Mouse (Mus musculus) forebrain, embryonic 10.5 days (tissue): Measurements from ENCODE around the gene Mrpl9. TPM values are rescaled to one million over a fixed set of nuclear protein-coding genes. Genes with fewer than 3 reads are reported as not detected.

Source experiments
- DNase-seq: peaks from one replicate; pipeline ENCODE4 v3.0.0-alpha.2; 2017; ENCODE audit warnings: low spot score; ENCODE audit errors: extremely low spot score
- H3K27ac ChIP-seq: fragments of 300-500 bp; sonication (generic); 2 replicates; pipeline ENCODE4 v1.5.1; 2016; ENCODE audit warnings: mild to moderate bottlenecking
- H3K27me3 ChIP-seq: fragments of 300-500 bp; sonication (generic); 2 replicates; pipeline ENCODE4 v1.6.1; 2016; ENCODE audit warnings: mild to moderate bottlenecking; ENCODE audit not compliant: poor library complexity, severe bottlenecking
- H3K36me3 ChIP-seq: fragments of 300-500 bp; sonication (generic); replicated peaks from 2 replicates; pipeline ENCODE4 v1.6.1; 2016; ENCODE audit warnings: mild to moderate bottlenecking, moderate library complexity
- H3K4me1 ChIP-seq: fragments of 300-500 bp; sonication (generic); 2 replicates; pipeline ENCODE4 v1.6.1; 2016
- H3K4me3 ChIP-seq: fragments of 300-500 bp; sonication (generic); 2 replicates; pipeline ENCODE4 v1.5.1; 2016; ENCODE audit warnings: mild to moderate bottlenecking, moderate library complexity
- H3K9me3 ChIP-seq: fragments of 300-500 bp; sonication (generic); 2 replicates; pipeline ENCODE4 v1.6.1; 2016; ENCODE audit warnings: mild to moderate bottlenecking, moderate library complexity
- WGBS: fragments of 180-500 bp; shearing (Covaris S2); methylation state at CpG from one replicate; pipeline ENCODE4 v1.1.7; 2016; 5-methylcytosine and 5-hydroxymethylcytosine counted together
- polyA plus RNA-seq: library from polyadenylated mRNA; unstranded; fragments of >200 nt; fragmentation: Nextera tagmentation; extraction: Ambion mirVana; gene quantifications from 2 replicates; pipeline ENCODE4 v1.2.1, GENCODE M21; 2016

Mrpl9 gene
- 70.9 and 74.5 TPM in 2 replicates for polyA plus RNA-seq

DNA sequence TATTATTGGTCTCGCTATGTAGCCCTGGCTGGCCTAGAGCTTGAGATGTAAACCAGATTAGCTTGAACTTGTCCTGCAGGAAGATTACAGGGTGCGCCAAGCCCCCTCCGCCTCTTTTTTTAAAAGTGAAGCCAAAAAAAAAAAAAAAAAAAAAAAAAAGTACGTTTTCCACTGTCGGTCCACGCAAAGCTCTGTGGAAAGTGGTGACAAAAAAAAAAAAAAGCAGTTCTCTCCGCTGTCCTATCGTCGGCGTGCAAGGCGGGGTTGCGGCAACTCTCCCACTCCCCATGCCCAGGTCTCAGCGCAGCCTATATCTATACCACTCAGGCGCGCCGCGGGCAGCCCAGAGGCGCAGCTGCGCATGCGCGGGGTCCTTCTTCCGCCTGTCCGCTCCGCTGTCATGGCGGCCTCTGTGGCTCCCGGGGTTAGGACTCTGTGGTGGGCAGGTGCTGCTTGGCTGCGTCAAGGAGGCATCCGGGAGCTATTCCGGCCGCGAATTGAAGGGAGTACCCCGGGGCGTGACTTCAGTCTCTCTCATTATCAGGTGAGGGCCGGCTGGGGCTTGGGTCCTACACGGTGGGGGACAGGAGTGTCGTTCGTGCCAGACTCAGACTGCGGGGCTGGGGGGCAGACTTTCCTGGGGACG lies at the start of gene Mrpl9:
Gene Mrpl9, plus strand, starts transcription at position 368 of the 646 bp plus-strand sequence.
- Histone ChIP-seq H3K9me3 (no peaks in the 10 kb centered on the region), H3K36me3 (peaks cover 37% of the 10 kb centered on the region), H3K27ac (peak within 1 kb of the TSS; percentile 92), H3K4me3 (peak within 1 kb of the TSS; percentile 94), H3K27me3 (peaks cover 6% of the 10 kb centered on the region; the same call in 1 of the 2 replicates), H3K4me1 (peaks cover 13% of the 10 kb centered on the region)
- peak; percentile 93 for DNase-seq
- under 1% methylated on average over 39 of the region's 39 CpGs for WGBS

DNA sequence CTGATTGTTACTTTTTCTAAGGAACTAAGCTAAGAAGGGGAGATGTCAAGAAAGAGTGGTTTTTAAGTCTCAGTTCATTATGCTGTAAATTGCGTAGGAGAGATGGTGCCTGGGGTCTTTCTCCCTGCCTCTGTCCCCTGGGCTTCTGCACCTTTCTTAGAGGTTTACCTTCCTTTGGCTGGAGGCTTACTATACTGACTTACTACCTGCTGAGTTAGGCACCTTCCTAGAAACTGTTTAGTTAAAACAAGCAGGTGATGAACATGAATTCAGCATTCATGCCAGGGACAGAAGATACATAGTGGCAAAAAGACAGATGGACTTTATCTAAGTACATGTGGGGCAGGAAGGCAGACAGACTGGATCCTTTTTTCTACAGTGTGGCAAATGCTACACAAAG lies 46.8 kb upstream of the Mrpl9 start:
- WGBS, result 72% methylated on average over 1 of the region's 1 CpGs

DNA sequence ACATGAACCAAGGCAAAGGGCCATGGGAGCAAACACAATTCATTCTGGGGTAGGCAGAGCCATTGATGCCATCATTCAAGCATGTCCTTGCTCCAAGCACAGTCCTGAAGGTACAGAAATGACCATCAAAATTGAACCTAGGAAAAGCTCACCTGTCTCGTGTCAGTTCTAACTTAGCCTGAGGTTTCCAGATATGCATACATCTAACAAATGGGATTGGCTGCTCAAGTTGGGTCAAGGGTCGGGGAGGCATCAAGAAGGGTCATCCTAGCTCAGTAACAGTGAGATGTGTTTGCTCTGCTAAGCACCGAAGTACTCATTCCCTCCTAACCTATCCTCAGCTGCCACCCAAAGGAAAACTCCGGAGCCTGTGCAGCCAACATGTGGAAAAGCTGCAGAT lies 46.3 kb upstream of the Mrpl9 start:
- Histone ChIP-seq H3K36me3 (no peaks in the 10 kb centered on the region), H3K9me3 (no peaks in the 10 kb centered on the region), H3K27ac (no peak overlapping the region), H3K4me3 (no peak overlapping the region), H3K4me1 (peaks cover 19% of the 10 kb centered on the region), H3K27me3 (peaks cover 56% of the 10 kb centered on the region)
- WGBS, result 86% methylated on average over 4 of the region's 4 CpGs
- no peak for DNase-seq

More for the DNA sequence above, 46.8 kb upstream of the Mrpl9 start:
- no peak for DNase-seq
- no peaks in the 10 kb centered on the region for H3K36me3 ChIP-seq
- H3K4me3 ChIP-seq, result no peak overlapping the region
- peaks cover 19% of the 10 kb centered on the region for H3K4me1 ChIP-seq
- no peaks in the 10 kb centered on the region for H3K9me3 ChIP-seq
- H3K27ac ChIP-seq, result no peak overlapping the region
- peaks cover 51% of the 10 kb centered on the region for H3K27me3 ChIP-seq

- 71% methylated on average over 6 of the region's 6 CpGs for WGBS
Measured at GRCm38 (mm10) chr3:94398217-94398616, 44.9 kb upstream of the Mrpl9 start, which contains the start of gene Lingo4. Gene Lingo4 (plus strand): TSS chr3:94398517.

GRCm38 (mm10) chr3:94398943-94399481 lies 44.1 kb upstream of the Mrpl9 start:
- Histone ChIP-seq H3K36me3 (no peaks in the 10 kb centered on the region), H3K4me1 (peaks cover 31% of the 10 kb centered on the region), H3K27me3 (peaks cover 78% of the 10 kb centered on the region), H3K27ac (peak overlapping the region; percentile 67), H3K9me3 (no peaks in the 10 kb centered on the region), H3K4me3 (peak overlapping the region; percentile 52)
- peak; percentile 29 for DNase-seq
- 3% methylated on average over 20 of the region's 20 CpGs for WGBS

More at GRCm38 (mm10) chr3:94398217-94398616, 44.9 kb upstream of the Mrpl9 start, which contains the start of gene Lingo4:
- Histone ChIP-seq H3K36me3 (no peaks in the 10 kb centered on the region), H3K27ac (peak within 1 kb of the TSS; percentile 67), H3K4me1 (peaks cover 25% of the 10 kb centered on the region), H3K27me3 (peaks cover 70% of the 10 kb centered on the region), H3K4me3 (peak within 1 kb of the TSS; percentile 52), H3K9me3 (no peaks in the 10 kb centered on the region)
- DNase-seq, result no peak

- no peaks in the 10 kb centered on the region for H3K36me3 ChIP-seq
- DNase-seq, result no peak
- peaks cover 39% of the 10 kb centered on the region for H3K4me1 ChIP-seq
- H3K4me3 ChIP-seq, result peak overlapping the region; percentile 52; the same call in 1 of the 2 replicates
- H3K9me3 ChIP-seq, result no peaks in the 10 kb centered on the region
- H3K27me3 ChIP-seq, result peaks cover 85% of the 10 kb centered on the region
- WGBS, result 29% methylated on average over 5 of the region's 5 CpGs
- H3K27ac ChIP-seq, result peak overlapping the region; percentile 67
Measured at GRCm38 (mm10) chr3:94399663-94400310, 43.3 kb upstream of the Mrpl9 start.

- Histone ChIP-seq H3K36me3 (no peaks in the 10 kb centered on the region), H3K27me3 (peaks cover 74% of the 10 kb centered on the region), H3K9me3 (no peaks in the 10 kb centered on the region), H3K27ac (0 out of 2 replicates have a peak overlapping the region, but pooled peaks have one; percentile 30), H3K4me1 (peaks cover 41% of the 10 kb centered on the region), H3K4me3 (no peak overlapping the region)
- WGBS, result 75% methylated on average over 8 of the region's 8 CpGs
- no peak for DNase-seq
Measured at GRCm38 (mm10) chr3:94402451-94402850, 40.7 kb upstream of the Mrpl9 start.

- no peak overlapping the region for H3K27ac ChIP-seq
- peaks cover 32% of the 10 kb centered on the region for H3K4me1 ChIP-seq
- WGBS, result 33% methylated on average over 7 of the region's 7 CpGs
- no peak for DNase-seq
- no peaks in the 10 kb centered on the region for H3K9me3 ChIP-seq
- H3K36me3 ChIP-seq, result no peaks in the 10 kb centered on the region
- peaks cover 54% of the 10 kb centered on the region for H3K27me3 ChIP-seq
- no peak overlapping the region for H3K4me3 ChIP-seq
Measured at GRCm38 (mm10) chr3:94404366-94405054, 38.6 kb upstream of the Mrpl9 start.

GRCm38 (mm10) chr3:94405561-94405960 lies 37.6 kb upstream of the Mrpl9 start:
- no peaks in the 10 kb centered on the region for H3K9me3 ChIP-seq
- peaks cover 22% of the 10 kb centered on the region for H3K4me1 ChIP-seq
- H3K27me3 ChIP-seq, result peaks cover 43% of the 10 kb centered on the region
- DNase-seq, result no peak
- no peak overlapping the region for H3K4me3 ChIP-seq
- WGBS, result 77% methylated on average over 4 of the region's 4 CpGs
- no peak overlapping the region for H3K27ac ChIP-seq
- no peaks in the 10 kb centered on the region for H3K36me3 ChIP-seq

DNA sequence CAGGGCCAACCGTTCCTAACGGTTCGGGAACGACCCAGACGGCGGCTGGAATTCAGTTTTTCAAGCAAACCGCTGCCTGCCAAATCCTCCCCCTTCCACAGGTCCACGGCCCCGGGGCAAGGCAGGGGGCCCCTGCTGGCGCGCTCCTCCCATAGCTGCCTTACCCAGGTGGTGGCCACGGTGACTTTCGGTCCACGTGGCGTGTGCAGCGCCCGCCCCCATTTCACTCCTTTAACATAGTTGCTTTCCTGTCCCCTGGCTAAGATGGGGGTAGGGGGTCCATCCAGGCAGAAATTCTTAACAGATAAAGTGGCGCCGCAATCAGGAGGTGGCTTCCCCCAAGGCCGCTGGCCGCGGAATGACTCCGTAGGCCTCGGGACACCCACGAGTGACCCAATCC lies 30.6 kb upstream of the Mrpl9 start:
- H3K27me3 ChIP-seq, result peaks cover 6% of the 10 kb centered on the region; the same call in 1 of the 2 replicates
- H3K9me3 ChIP-seq, result no peaks in the 10 kb centered on the region
- peak overlapping the region; percentile 61 for H3K4me3 ChIP-seq
- 13% methylated on average over 25 of the region's 25 CpGs for WGBS
- DNase-seq, result no peak
- peaks cover 20% of the 10 kb centered on the region for H3K4me1 ChIP-seq
- H3K36me3 ChIP-seq, result no peaks in the 10 kb centered on the region
- peak overlapping the region; percentile 89 for H3K27ac ChIP-seq

DNA sequence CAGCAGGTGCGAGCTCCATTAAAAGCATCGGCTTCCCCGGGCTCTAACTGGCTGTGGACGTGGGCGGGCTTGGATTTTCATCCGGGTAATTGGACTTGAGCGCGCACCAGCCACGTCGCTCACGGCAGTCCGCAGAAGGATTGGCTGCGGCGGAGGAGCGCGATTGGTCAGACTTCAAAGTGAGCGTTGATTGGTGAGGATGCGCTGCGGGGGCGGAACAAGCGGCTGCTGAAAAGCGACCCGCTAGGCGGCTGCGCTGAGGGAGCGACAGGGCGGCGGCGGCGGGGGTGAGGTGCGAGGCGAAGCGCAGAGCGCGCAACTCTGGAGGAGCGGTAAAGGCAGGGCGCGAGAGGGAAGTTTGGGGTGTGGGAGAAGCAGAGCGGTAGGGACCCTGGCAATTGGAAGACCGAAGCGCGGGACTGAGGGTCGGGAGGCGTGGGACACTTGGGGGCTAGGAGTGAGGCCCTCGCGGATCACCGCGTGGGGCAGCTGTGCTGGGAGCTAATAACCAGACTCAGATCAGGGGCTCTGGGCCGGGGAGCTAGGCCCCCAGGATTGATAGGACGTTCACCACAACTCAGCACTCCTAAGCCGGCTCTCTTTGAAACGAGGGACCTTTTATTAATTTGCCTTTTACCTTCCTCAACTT lies 30.0 kb upstream of the Mrpl9 start, which contains the start of gene Tdrkh:
Gene Tdrkh, plus strand, starts transcription at position 243 of the 649 bp plus-strand sequence.
- H3K27me3 ChIP-seq, result peaks cover 6% of the 10 kb centered on the region; the same call in 1 of the 2 replicates
- peaks cover 20% of the 10 kb centered on the region for H3K4me1 ChIP-seq
- H3K36me3 ChIP-seq, result no peaks in the 10 kb centered on the region
- 9% methylated on average over 52 of the region's 52 CpGs for WGBS
- H3K4me3 ChIP-seq, result peak within 1 kb of the TSS; percentile 61
- no peaks in the 10 kb centered on the region for H3K9me3 ChIP-seq
- DNase-seq, result peak; percentile 97
- H3K27ac ChIP-seq, result peak within 1 kb of the TSS; percentile 89

- no peaks in the 10 kb centered on the region for H3K27me3 ChIP-seq
- H3K4me1 ChIP-seq, result no peaks in the 10 kb centered on the region
- no peaks in the 10 kb centered on the region for H3K9me3 ChIP-seq
- peaks cover 9% of the 10 kb centered on the region for H3K36me3 ChIP-seq
- H3K27ac ChIP-seq, result no peak overlapping the region
- DNase-seq, result no peak
- WGBS, result 88% methylated on average over 2 of the region's 2 CpGs
- H3K4me3 ChIP-seq, result no peak overlapping the region
Measured at GRCm38 (mm10) chr3:94430980-94431379, 12.1 kb upstream of the Mrpl9 start.
